Mouse (Mus musculus): ENCODE results near the gene Csnk2a1.
"Not testable (repeated sequence)": the region's sequence is repeated elsewhere in the genome, so short reads cannot be mapped to it uniquely, and the experiment has no call there.

Gene Csnk2a1

DNA sequence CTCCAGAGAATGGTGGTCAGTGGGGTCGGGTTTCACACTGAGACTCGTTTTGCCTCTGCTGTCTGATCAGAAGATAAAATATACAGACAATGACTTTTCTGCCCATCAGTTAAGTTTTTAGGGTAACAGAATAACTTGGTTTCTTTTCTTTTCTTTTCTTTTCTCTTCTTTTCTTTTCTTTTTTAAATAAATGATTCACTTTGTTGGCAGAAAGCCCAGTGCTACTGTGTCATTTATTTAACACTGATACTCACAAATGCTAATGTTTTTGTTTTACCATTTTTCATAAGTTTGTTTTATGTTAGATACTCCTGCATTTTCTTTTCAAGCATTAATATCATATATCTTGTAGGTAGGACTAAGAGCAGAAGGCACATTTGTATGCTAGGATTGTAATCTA is 13.9 kb downstream of the Csnk2a1 start:
- DNase-seq (ENCODE audit: low spot score): no peak

GRCm38 (mm10) chr2:152247213-152247612 is 20.6 kb downstream of the Csnk2a1 start:
- DNase-seq (ENCODE audit: low spot score): no peak

DNA sequence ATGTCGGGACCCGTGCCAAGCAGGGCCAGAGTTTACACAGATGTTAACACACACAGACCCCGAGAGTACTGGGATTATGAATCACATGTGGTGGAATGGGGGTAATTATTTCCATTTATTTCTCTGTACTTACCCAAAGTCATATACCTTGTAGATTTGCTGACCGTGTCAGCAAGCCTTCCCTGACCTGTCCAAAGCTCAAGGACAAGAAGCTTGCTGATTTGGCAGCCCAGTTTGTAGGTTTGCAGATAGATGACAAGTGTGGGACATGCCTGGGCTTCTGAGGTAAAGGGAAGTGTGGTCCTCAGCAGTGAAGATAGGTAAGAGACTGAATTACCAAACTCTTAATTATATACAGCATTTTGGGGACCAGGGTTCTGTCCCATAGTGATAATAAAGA is 23.9 kb downstream of the Csnk2a1 start:
- no peak for DNase-seq (ENCODE audit: low spot score)

- no peak for DNase-seq (ENCODE audit: low spot score)
Observed at GRCm38 (mm10) chr2:152259739-152260138, 33.1 kb downstream of the Csnk2a1 start.

GRCm38 (mm10) chr2:152273639-152274038 is 47.0 kb downstream of the Csnk2a1 start:
- DNase-seq (ENCODE audit: low spot score): no peak

GRCm38 (mm10) chr2:152281407-152281806 is 54.8 kb downstream of the Csnk2a1 start:
- DNase-seq (ENCODE audit: low spot score): no peak

- no peak for DNase-seq (ENCODE audit: low spot score)
Observed at GRCm38 (mm10) chr2:152287560-152287959, 60.9 kb downstream of the Csnk2a1 start.

- DNase-seq (ENCODE audit: low spot score): no peak
Observed at GRCm38 (mm10) chr2:152288046-152288445, 61.4 kb downstream of the Csnk2a1 start.

DNA sequence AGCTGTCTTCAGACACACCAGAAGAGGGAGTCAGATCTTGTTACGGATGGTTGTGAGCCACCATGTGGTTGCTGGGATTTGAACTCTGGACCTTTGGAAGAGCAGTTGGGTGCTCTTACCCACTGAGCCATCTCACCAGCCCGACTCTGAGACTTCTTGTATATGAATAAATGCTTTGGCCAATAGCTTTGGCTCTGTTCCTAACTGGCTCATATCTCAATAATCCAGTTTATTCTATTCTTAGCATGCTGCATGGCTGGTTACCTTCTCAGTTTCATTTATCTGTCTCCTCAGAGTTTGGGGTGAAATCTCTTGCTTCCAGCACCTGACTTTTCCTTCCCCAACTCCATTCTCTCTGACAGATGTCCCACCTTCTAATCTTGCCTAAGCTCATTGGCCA is 63.0 kb downstream of the Csnk2a1 start:
- not testable (repeated sequence) for DNase-seq (ENCODE audit: low spot score)

DNA sequence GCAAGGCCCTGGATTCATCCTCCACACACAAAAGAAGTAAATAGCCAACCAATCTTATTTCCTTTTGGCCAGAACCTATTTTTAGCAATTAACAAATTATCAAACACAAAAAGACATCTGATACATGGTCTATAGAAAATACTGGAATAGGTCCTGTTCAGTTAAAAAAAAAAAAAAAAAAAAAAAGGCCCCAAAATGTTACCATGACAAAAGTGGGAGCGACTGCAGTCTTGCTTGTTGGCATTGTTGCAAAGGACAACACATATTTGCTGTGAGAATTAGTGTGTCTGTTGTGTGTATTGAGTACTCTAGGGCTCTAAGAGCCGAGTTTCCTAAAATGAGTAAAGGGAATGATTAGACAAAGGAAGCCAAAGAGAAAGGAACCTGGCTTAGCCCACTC is 65.8 kb downstream of the Csnk2a1 start:
- DNase-seq (ENCODE audit: low spot score): no peak

DNA sequence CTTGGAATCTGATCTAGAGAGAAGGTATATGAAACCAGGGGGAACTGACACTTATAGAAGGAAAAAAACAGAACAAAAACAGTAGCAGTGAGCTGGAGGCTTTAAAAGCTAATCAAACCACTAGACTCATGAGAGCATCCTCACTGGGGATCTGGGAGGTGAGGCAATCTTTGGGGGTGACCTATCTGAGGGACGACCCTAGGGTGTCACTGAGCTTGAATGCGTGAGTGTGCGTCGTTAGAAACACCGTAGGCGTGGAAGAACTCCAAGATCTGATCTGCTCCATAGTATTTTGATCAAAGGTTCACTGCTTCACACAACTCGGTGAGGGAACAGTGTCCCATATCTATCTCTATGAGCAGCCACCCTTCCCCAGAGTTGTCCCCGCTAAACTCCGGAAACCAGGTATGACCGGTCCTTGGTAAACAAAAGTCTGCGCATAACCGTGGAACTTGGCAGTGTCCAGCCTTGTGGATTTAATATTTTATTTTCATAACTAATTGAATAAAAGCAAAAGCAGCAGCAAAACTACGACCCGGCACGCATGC is 66.6 kb downstream of the Csnk2a1 start:
- DNase-seq (ENCODE audit: low spot score): no peak

GRCm38 (mm10) chr2:152293727-152294475 is 67.3 kb downstream of the Csnk2a1 start, which contains the start of gene Tbc1d20:
TSS of gene Tbc1d20 (plus strand) at chr2:152293828.
- peak; percentile 91 for DNase-seq (ENCODE audit: low spot score)

GRCm38 (mm10) chr2:152294541-152294940 is 67.9 kb downstream of the Csnk2a1 start:
- no peak for DNase-seq (ENCODE audit: low spot score)

- DNase-seq (ENCODE audit: low spot score): no peak
Observed at GRCm38 (mm10) chr2:152302862-152303261, 76.2 kb downstream of the Csnk2a1 start.

GRCm38 (mm10) chr2:152303781-152304180 is 77.1 kb downstream of the Csnk2a1 start:
- no peak for DNase-seq (ENCODE audit: low spot score)

- DNase-seq (ENCODE audit: low spot score): no peak
Observed at GRCm38 (mm10) chr2:152305480-152305879, 78.8 kb downstream of the Csnk2a1 start.

DNA sequence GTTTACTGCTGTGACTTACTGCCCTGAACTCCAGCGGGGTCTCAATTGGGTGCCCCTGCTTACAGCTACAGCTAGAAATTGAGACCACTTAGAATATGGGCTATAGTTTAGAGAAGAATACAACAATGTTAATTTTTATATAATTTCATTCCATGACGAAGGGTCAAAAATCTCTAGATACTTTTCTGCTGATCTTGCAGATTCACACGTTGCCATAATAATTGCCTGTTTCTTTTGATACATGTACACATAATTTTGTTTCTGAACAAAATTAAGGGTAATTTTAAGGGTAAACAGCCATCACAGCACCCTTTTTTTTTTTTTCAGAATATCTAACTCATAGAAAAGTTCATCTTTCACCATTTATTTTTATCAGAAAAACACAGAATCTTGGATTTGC is 80.5 kb downstream of the Csnk2a1 start:
- DNase-seq (ENCODE audit: low spot score): no peak

DNA sequence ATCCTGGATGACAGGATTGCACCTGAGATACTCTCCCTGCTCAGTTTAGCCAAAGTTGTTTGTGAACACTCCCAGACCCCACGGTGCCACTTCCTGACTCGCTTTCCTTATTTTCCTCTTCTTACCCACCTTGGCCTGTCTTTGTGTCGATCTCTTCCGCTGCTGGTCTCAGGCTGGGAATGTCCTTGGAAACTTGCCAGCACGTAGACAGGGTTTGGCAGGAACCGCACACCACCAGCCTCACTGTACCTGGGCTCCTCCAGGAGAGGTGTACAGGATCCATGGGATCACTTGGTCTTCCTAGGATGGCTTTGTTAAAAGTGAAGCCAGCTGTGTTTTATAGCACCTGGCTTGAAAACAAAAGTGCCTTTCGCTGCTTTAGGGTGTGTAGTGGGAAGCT is 86.4 kb downstream of the Csnk2a1 start:
- DNase-seq (ENCODE audit: low spot score): no peak

DNA sequence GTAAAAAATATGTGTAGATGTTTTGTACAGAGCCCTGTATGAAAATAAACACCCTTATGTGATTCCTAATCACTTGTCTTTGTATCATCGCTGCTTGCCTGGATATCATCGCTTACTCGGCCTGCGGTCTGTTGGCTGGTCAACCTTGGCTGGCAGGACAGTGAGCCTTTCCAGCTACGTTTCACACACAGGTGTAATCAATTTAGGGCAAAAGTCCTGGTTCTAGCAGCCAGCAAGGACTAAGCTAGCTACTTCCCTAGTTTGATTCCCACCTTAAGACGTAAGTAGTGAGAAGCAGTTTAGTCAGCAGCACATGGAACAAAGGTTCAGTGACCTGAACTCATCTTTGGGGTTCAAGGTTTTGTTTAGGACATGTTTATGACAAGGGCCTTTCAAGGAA is 87.3 kb downstream of the Csnk2a1 start:
- no peak for DNase-seq (ENCODE audit: low spot score)

DNA sequence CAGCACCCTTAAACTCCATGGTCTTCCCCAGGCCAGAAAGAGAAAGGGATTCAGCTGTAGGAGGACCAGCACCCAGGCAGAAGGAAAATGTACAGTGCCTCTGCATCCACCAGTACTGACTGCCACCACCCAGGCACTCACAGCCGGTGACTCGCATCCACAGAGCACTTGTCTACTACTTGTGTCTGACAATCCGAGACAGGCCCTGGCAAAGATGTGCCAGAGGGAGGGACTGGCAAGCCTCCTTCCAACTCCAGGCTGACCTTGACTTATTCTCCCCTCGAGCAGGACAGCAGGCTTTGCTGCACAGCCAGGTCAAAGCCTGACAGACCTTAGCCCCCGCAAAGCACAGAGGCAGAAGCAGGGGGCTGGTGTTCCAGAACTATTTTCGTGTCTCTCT is 90.4 kb downstream of the Csnk2a1 start:
- no peak for DNase-seq (ENCODE audit: low spot score)

DNA sequence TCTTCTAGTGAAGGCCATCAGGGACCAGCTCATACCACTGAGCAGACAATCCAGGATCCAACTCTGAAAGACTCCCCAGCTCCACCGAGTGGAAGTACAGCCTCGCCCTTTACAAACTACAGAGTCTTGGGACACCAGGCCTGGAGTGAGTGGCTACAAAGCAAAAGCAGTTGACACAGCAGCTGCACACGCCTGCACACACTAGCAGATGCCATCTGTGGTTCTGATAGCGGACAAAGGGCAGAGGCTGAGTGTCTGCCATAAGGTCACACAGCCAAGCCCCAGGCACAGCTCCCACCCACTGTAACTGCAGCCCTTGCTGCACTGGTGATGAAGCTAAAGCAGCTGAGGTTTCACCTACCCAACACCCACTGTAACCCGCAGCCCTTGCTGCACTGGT is 94.9 kb downstream of the Csnk2a1 start:
- no peak for DNase-seq (ENCODE audit: low spot score)

DNA sequence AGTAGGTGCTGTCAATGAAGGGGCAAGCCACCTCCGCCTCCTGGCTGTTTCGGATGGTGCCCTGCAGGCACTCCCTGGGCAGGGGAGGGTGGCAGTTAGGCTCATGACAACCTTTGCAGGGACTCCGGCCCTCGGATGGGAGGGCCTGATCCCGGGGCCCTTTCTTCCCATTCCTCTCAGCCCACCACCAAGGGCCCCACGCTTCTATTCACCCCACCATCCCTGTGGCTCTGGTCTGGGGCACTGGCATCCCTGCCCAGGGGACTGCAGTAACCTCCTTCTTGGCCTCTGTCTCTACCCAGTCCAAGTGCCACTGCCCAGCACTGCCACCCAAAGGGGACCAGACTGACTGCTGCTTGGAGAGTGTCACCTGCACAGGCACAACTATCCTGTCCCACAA is 95.6 kb downstream of the Csnk2a1 start:
- no peak for DNase-seq (ENCODE audit: low spot score)

DNA sequence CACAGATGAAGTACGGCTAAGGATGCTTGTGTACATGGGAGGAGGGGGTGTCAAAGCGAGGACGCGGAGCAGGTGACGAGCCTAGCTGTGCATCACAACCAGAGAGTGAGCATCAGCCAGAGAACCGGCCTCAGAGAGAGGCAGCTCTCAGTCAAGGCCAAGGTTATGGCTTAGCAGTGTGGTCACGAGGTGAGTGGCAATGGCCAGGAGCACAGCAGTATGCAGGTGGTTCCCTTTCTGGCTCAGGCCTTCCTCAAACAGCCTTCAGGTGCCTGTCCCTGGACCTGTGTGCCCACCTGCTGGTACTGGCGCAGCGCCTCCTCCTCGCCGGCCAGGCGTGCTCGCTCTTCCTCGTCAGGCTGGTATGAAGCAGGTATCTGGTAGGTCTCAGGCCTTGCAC is 97.3 kb downstream of the Csnk2a1 start:
- DNase-seq (ENCODE audit: low spot score): no peak

- no peak for DNase-seq (ENCODE audit: low spot score)
Observed at GRCm38 (mm10) chr2:152324842-152325241, 98.2 kb downstream of the Csnk2a1 start.
